14 mouse cellular contexts compared by ENCODE assay signal in genomic region chr4:134518541-134518940, GRCm38 (mm10). TPM values are rescaled to one million over a fixed set of nuclear protein-coding genes. Genes with fewer than 3 reads are reported as not detected.
"Had no signal": no experiment of that assay in that cellular context is flagged by ENCODE, and none has a peak within 500 bp of the region (broad histone marks: within the 10 kb centered on the region; RNA-seq: fewer than 3 reads in every experiment).

No protein-coding gene starts in this region.

- DNase-seq: gastrocnemius, postnatal 14 days; gastrocnemius, postnatal 36 days; heart, adult 11 months; heart, adult 2 months; heart, postnatal 14 days; heart, postnatal 36 days; kidney, adult 11 months; kidney, adult 2 months; kidney, adult 9 months; kidney, postnatal 14 days; kidney, postnatal 36 days; left cerebral cortex, postnatal 4 days had no signal

RNA-seq across cellular contexts. Expression of gene Aunip, which starts 7.7 kb away (rescaled TPM):
- total RNA-seq: gastrocnemius, adult 18-20 months; gastrocnemius, adult 8-10 months had no signal
